ENCODE assay signal across 21 mouse cellular contexts in genomic region chr9:90040916-90041315, GRCm38 (mm10).
"Had no signal": no experiment of that assay in that cellular context is flagged by ENCODE, and none has a peak within 500 bp of the region (broad histone marks: within the 10 kb centered on the region; RNA-seq: fewer than 3 reads in every experiment).

No protein-coding gene starts in this region.

- H3K36me3 ChIP-seq: liver, embryonic 13.5 days; liver, embryonic 15.5 days; lung, embryonic 15.5 days; midbrain, embryonic 12.5 days; neural tube, embryonic 13.5 days; neural tube, embryonic 15.5 days had no signal

- H3K4me3 ChIP-seq: liver, embryonic 13.5 days; liver, embryonic 15.5 days; lung, embryonic 15.5 days; megakaryocyte, embryonic 14.5 days; midbrain, embryonic 12.5 days; myocyte; neural tube, embryonic 13.5 days; neural tube, embryonic 15.5 days had no signal

- H3K9me3 ChIP-seq: liver, embryonic 13.5 days; liver, embryonic 15.5 days; lung, embryonic 15.5 days; midbrain, embryonic 12.5 days; neural tube, embryonic 13.5 days; neural tube, embryonic 15.5 days had no signal

- H3K27ac ChIP-seq: liver, embryonic 13.5 days; liver, embryonic 15.5 days; lung, embryonic 15.5 days; macrophage; midbrain, embryonic 12.5 days; neural tube, embryonic 13.5 days; neural tube, embryonic 15.5 days had no signal

- DNase-seq: liver, embryonic 13.5 days; liver, postnatal 0 days; lung, adult 2 months; lung, postnatal 14 days; lung, postnatal 36 days; midbrain, embryonic 14.5 days; retina, postnatal 1 day; right cerebral cortex, adult 18-20 months; right cerebral cortex, postnatal 25 days; thymus, adult 2 months; thymus, postnatal 25 days; thymus, postnatal 4 days had no signal

- H3K27me3 ChIP-seq: liver, embryonic 13.5 days; liver, embryonic 15.5 days; lung, embryonic 15.5 days; megakaryocyte, embryonic 14.5 days; midbrain, embryonic 12.5 days; neural tube, embryonic 13.5 days; neural tube, embryonic 15.5 days had no signal

- H3K9ac ChIP-seq: liver, embryonic 13.5 days; liver, embryonic 15.5 days; liver, postnatal 0 days; lung, embryonic 15.5 days; midbrain, embryonic 12.5 days; neural tube, embryonic 13.5 days; neural tube, embryonic 15.5 days had no signal

- H3K4me2 ChIP-seq: liver, embryonic 13.5 days; liver, embryonic 15.5 days; lung, embryonic 15.5 days; midbrain, embryonic 12.5 days; neural tube, embryonic 13.5 days; neural tube, embryonic 15.5 days had no signal

- ATAC-seq: liver, postnatal 0 days; midbrain, embryonic 16.5 days had no signal

- H3K4me1 ChIP-seq: liver, embryonic 13.5 days; liver, embryonic 15.5 days; lung, embryonic 15.5 days; megakaryocyte, embryonic 14.5 days; midbrain, embryonic 12.5 days; neural tube, embryonic 13.5 days; neural tube, embryonic 15.5 days had no signal
